Comparison of ENCODE assay signal across 11 mouse cellular contexts in the genomic region with DNA sequence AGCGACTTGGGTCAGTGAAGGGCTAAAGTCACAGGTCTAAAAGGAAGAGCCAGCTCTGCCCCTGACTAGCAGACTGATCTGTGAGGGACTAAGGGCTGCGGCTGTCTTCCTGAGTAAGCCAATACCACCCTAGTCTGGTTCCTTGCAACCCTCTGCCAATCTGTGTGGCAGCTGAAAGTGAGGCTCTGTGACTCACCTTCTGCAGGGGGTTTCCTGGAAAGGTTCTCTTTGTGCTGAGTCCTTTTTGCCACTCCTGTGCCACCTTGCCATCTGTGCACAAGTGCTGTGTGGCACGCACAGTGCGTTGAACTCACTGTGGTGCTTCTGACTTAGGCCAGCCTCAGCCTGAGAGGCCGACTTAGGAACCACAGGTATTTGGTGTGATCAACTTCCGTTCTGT. TPM values are rescaled to one million over a fixed set of nuclear protein-coding genes. Genes with fewer than 3 reads are reported as not detected.
DNase-seq lines count a peak whose midpoint lies in the region; ATAC-seq lines count a peak whose summit lies in the region.
"Had no signal": no experiment of that assay in that cellular context is flagged by ENCODE, and none has a peak within 500 bp of the region (broad histone marks: within the 10 kb centered on the region; RNA-seq: fewer than 3 reads in every experiment).

No protein-coding gene starts in this region.

- 70% methylated on average over 6 of the region's 6 CpGs for WGBS in kidney, embryonic 16.5 days
- WGBS in embryonic facial prominence, embryonic 10.5 days: 91% methylated on average over 6 of the region's 6 CpGs
- 88% methylated on average over 6 of the region's 6 CpGs for WGBS in liver, embryonic 15.5 days (ENCODE audit: insufficient replicate concordance)

- peaks cover 38% of the 10 kb centered on the region for H3K4me1 ChIP-seq in kidney, embryonic 16.5 days (ENCODE audit: insufficient read depth, low read length)
- peaks cover 69% of the 10 kb centered on the region for H3K4me1 ChIP-seq in embryonic facial prominence, embryonic 10.5 days
- peaks cover 88% of the 10 kb centered on the region for H3K4me1 ChIP-seq in liver, embryonic 15.5 days (replicated peaks)

- H3K4me3 ChIP-seq in kidney, embryonic 16.5 days (ENCODE audit: low read length): no peak overlapping the region
- H3K4me3 ChIP-seq in embryonic facial prominence, embryonic 10.5 days: no peak overlapping the region
- no peak overlapping the region for H3K4me3 ChIP-seq in liver, embryonic 15.5 days (replicated peaks)
- H3K4me3 ChIP-seq: hindbrain, embryonic 12.5 days; midbrain, embryonic 13.5 days had no signal

- no peaks in the 10 kb centered on the region for H3K9me3 ChIP-seq in kidney, embryonic 16.5 days (ENCODE audit: low read length)
- no peaks in the 10 kb centered on the region for H3K9me3 ChIP-seq in embryonic facial prominence, embryonic 10.5 days
- H3K9me3 ChIP-seq in liver, embryonic 15.5 days (replicated peaks): no peaks in the 10 kb centered on the region
- H3K9me3 ChIP-seq: hindbrain, embryonic 12.5 days; midbrain, embryonic 13.5 days had no signal

- no peaks in the 10 kb centered on the region for H3K36me3 ChIP-seq in kidney, embryonic 16.5 days (ENCODE audit: insufficient read depth, low read length)
- no peaks in the 10 kb centered on the region; the same call in 1 of the 2 replicates for H3K36me3 ChIP-seq in embryonic facial prominence, embryonic 10.5 days (replicated peaks)
- 0 out of 2 replicates have a peak, but pooled peaks cover 9% of the 10 kb centered on the region for H3K36me3 ChIP-seq in liver, embryonic 15.5 days (replicated peaks)
- H3K36me3 ChIP-seq: hindbrain, embryonic 12.5 days; midbrain, embryonic 13.5 days had no signal

- no peak for ATAC-seq in kidney, embryonic 16.5 days (ENCODE audit: low FRiP score, low TSS enrichment)
- no peak for ATAC-seq in liver, embryonic 15.5 days (ENCODE audit: insufficient read depth)
- ATAC-seq: midbrain, embryonic 13.5 days had no signal

- H3K4me2 ChIP-seq in kidney, embryonic 16.5 days (replicated peaks; ENCODE audit: low read depth, low read length): no peak overlapping the region
- no peak overlapping the region for H3K4me2 ChIP-seq in liver, embryonic 15.5 days
- H3K4me2 ChIP-seq: hindbrain, embryonic 12.5 days; midbrain, embryonic 13.5 days had no signal

- DNase-seq in kidney, postnatal 10 days: no peak
- DNase-seq in brain, adult 2 months (ENCODE audit: low read depth, low spot score): peak; percentile 90
- DNase-seq in embryonic facial prominence, embryonic 10.5 days (ENCODE audit: low spot score): no peak
- DNase-seq in adrenal gland, adult 2 months: no peak
- DNase-seq in left cerebral cortex, adult 8-10 months (ENCODE audit: low spot score in 2 of 2): no peak
- DNase-seq: adrenal gland, postnatal 36 days; lung, adult 18-20 months had no signal

- no peak overlapping the region for H3K9ac ChIP-seq in kidney, embryonic 16.5 days (replicated peaks; ENCODE audit: low read length)
- no peak overlapping the region for H3K9ac ChIP-seq in liver, embryonic 15.5 days
- H3K9ac ChIP-seq: hindbrain, embryonic 12.5 days; midbrain, embryonic 13.5 days had no signal

- H3K27ac ChIP-seq in kidney, embryonic 16.5 days (ENCODE audit: low read length): peak overlapping the region; percentile 55
- peak overlapping the region; percentile 51; the same call in 1 of the 2 replicates for H3K27ac ChIP-seq in embryonic facial prominence, embryonic 10.5 days (replicated peaks)
- H3K27ac ChIP-seq in liver, embryonic 15.5 days (replicated peaks): peak overlapping the region; percentile 45
- H3K27ac ChIP-seq: hindbrain, embryonic 12.5 days; midbrain, embryonic 13.5 days had no signal

- H3K27me3 ChIP-seq in kidney, embryonic 16.5 days (ENCODE audit: insufficient read depth, low read length): no peaks in the 10 kb centered on the region
- no peaks in the 10 kb centered on the region for H3K27me3 ChIP-seq in embryonic facial prominence, embryonic 10.5 days (replicated peaks; ENCODE audit: low read depth, poor library complexity, severe bottlenecking)
- H3K27me3 ChIP-seq in liver, embryonic 15.5 days: no peaks in the 10 kb centered on the region
- H3K27me3 ChIP-seq: hindbrain, embryonic 12.5 days; midbrain, embryonic 13.5 days had no signal

RNA-seq across cellular contexts. Expression of a gene that starts 30.0 kb away (rescaled TPM):
- 9.5 and 10.7 TPM in 2 replicates for polyA plus RNA-seq in kidney, embryonic 16.5 days (2015; fragmentation: Nextera tagmentation; extraction: Ambion mirVana)
- polyA plus RNA-seq in embryonic facial prominence, embryonic 10.5 days (2016; fragmentation: Nextera tagmentation; extraction: Ambion mirVana): 8.6 and 9.0 TPM in 2 replicates
- polyA plus RNA-seq in liver, embryonic 15.5 days (2015; fragmentation: Nextera tagmentation; extraction: Ambion mirVana): 2.9 and 3.0 TPM in 2 replicates
- total RNA-seq in adrenal gland, adult 2 months (2021): 10 to 100 TPM; 57.8 to 69.0 TPM
- polyA plus RNA-seq in adrenal gland, adult 2 months (2012; rRNA removed): 104 and 127 TPM in 2 replicates
- total RNA-seq in left cerebral cortex, adult 8-10 months (2022): 10 to 100 TPM; 52.8 to 59.1 (median 55.7) TPM

RNA-seq across cellular contexts. Expression of a gene that starts 46.2 kb away (rescaled TPM):
- polyA plus RNA-seq in kidney, embryonic 16.5 days (2015; fragmentation: Nextera tagmentation; extraction: Ambion mirVana): 12.9 and 14.4 TPM in 2 replicates
- polyA plus RNA-seq in embryonic facial prominence, embryonic 10.5 days (2016; fragmentation: Nextera tagmentation; extraction: Ambion mirVana): 17.2 and 17.7 TPM in 2 replicates
- 8.1 and 8.5 TPM in 2 replicates for polyA plus RNA-seq in liver, embryonic 15.5 days (2015; fragmentation: Nextera tagmentation; extraction: Ambion mirVana)
- 10 to 100 TPM; 56.3 to 56.9 TPM for total RNA-seq in adrenal gland, adult 2 months (2021)
- polyA plus RNA-seq in adrenal gland, adult 2 months (2012; rRNA removed): 75.2 and 83.0 TPM in 2 replicates
- 10 to 100 TPM; 53.6 to 58.0 (median 54.3) TPM for total RNA-seq in left cerebral cortex, adult 8-10 months (2022)
